Mouse (Mus musculus) liver, adult 2 months (tissue): ENCODE results near the gene Prr27. TPM values are rescaled to one million over a fixed set of nuclear protein-coding genes. Genes with fewer than 3 reads are reported as not detected.

ENCODE experiments used
- DNase-seq: peaks from one replicate; pipeline ENCODE4 v3.0.0-alpha.2; 2011; ENCODE audit warnings: low read depth, low spot score; ENCODE audit errors: extremely low read depth
- H3K27ac ChIP-seq: fragments of 200-500 bp; replicated peaks from 2 replicates; pipeline ENCODE4 v1.5.1; 2012; ENCODE audit warnings: low read depth, mild to moderate bottlenecking, control low read depth, inconsistent platforms, low read length; ENCODE audit not compliant: insufficient read depth
- H3K27me3 ChIP-seq: fragments of 200-500 bp; 2 replicates; pipeline ENCODE4 v1.6.1; 2012; ENCODE audit warnings: mild to moderate bottlenecking, moderate library complexity, low read length, inconsistent platforms; ENCODE audit not compliant: control insufficient read depth, insufficient read depth
- H3K36me3 ChIP-seq: fragments of 200-500 bp; 2 replicates; pipeline ENCODE4 v1.6.1; 2012; ENCODE audit warnings: low read length, inconsistent platforms; ENCODE audit not compliant: control insufficient read depth, insufficient read depth
- H3K4me1 ChIP-seq: fragments of 200-500 bp; 2 replicates; pipeline ENCODE4 v1.6.1; 2011; ENCODE audit warnings: low read length; ENCODE audit not compliant: control insufficient read depth, insufficient read depth
- H3K4me3 ChIP-seq: fragments of 200-500 bp; 2 replicates; pipeline ENCODE4 v1.5.1; 2011; ENCODE audit warnings: low read depth, mild to moderate bottlenecking, control low read depth, low read length, moderate library complexity; ENCODE audit not compliant: insufficient read depth
- H3K79me2 ChIP-seq: fragments of 200-500 bp; 2 replicates; pipeline ENCODE4 v1.6.1; 2012; ENCODE audit warnings: inconsistent platforms, mild to moderate bottlenecking, low read length, moderate library complexity; ENCODE audit not compliant: control insufficient read depth, insufficient read depth
- H3K9ac ChIP-seq: fragments of 200-500 bp; 2 replicates; pipeline ENCODE4 v1.6.1; 2012; ENCODE audit warnings: low read depth, mild to moderate bottlenecking, control low read depth, inconsistent platforms, low read length
- CTCF ChIP-seq: fragments of 200-500 bp; IDR thresholded peaks from 2 replicates; pipeline ENCODE4 v1.5.1; 2011; ENCODE audit warnings: low read depth, low read length, control low read depth
- POLR2A ChIP-seq: fragments of 200-500 bp; IDR thresholded peaks from 2 replicates; pipeline ENCODE4 v1.6.1; 2011; ENCODE audit warnings: low read length, control low read depth; ENCODE audit not compliant: insufficient read depth; ENCODE audit errors: extremely low read depth
- WGBS: fragments of 180-500 bp; shearing (Covaris S2); methylation state at CpG from one replicate; pipeline ENCODE4 v1.1.7; 2018; 5-methylcytosine and 5-hydroxymethylcytosine counted together
- polyA plus RNA-seq: library from polyadenylated mRNA; depleted of rRNA; stranded (reverse); fragments of >200 nt; gene quantifications from 2 replicates; pipeline ENCODE4 v1.2.3, GENCODE M21; 2012; rRNA removed
- total RNA-seq: library from RNA; depleted of rRNA; stranded (reverse); fragments of >200 nt; gene quantifications from 2 replicates; pipeline ENCODE4 v1.2.3, GENCODE M21; 2014; rRNA removed

The Prr27 gene
- total and polyA plus RNA-seq, 2 experiments: not detected

- Histone ChIP-seq H3K27ac (no peak overlapping the region), H3K79me2 (no peaks in the 10 kb centered on the region), H3K36me3 (no peaks in the 10 kb centered on the region), H3K9ac (no peak overlapping the region), H3K4me3 (no peak overlapping the region), H3K27me3 (no peaks in the 10 kb centered on the region), H3K4me1 (no peaks in the 10 kb centered on the region)
- DNase-seq: peak; percentile 14
- 24% methylated on average over 4 of the region's 4 CpGs for WGBS
- TF ChIP-seq POLR2A (no peak), CTCF (peak; percentile 48; the same call in 1 of the 2 replicates)
These were observed 45.9 kb downstream of the Prr27 start for GRCm38 (mm10) chr5:87871423-87871822.

DNA sequence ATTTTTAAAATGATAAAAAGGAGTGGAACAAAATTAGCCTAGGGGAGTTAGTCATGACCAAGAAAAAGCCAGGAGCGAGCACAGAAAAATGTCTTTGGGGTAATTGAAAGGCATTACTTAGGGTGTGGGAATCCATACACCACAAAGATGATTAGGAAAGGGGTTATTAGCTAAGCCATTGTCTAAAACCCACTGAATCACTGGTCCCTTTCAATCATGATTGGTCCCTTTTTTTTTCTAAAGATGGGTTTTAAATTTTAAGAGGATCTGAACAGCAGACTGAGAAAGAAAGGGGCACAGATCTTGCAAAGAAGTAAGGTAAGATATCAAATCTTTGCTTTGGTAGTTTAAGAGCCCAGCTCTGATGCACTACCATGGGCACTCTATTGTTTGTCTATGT, 59.2 kb downstream of the Prr27 start, which contains the start of gene Odam:
Gene Odam, plus strand, starts transcription at position 301 of the 400 bp plus-strand sequence.
- H3K4me3 ChIP-seq: no peak within 1 kb of the TSS
- no peak within 1 kb of the TSS for H3K27ac ChIP-seq
- no peak within 1 kb of the TSS for H3K9ac ChIP-seq
- H3K4me1 ChIP-seq: no peaks in the 10 kb centered on the region
- no peak for TF ChIP-seq CTCF
- no peak for TF ChIP-seq POLR2A
- no peaks in the 10 kb centered on the region for H3K27me3 ChIP-seq
- DNase-seq: no peak
- no peaks in the 10 kb centered on the region for H3K79me2 ChIP-seq
- 85% methylated on average over 1 of the region's 1 CpGs for WGBS
- H3K36me3 ChIP-seq: no peaks in the 10 kb centered on the region

Other genes with a start within 250 kb of the Prr27 start
- 0.09 and 0.20 TPM in 2 replicates for gene Sult1e1, start 234.1 kb upstream of the Prr27 start, total RNA-seq
- 0.49 TPM in 1 of 2 replicates, not detected in the other for gene Sult1e1, start 234.1 kb upstream of the Prr27 start, polyA plus RNA-seq
- not detected in 2 replicates for gene Csn1s1, start 159.5 kb upstream of the Prr27 start, total RNA-seq
- not detected in 2 replicates for gene Csn1s1, start 159.5 kb upstream of the Prr27 start, polyA plus RNA-seq
- not detected in 2 replicates for gene Csn2, start 126.1 kb upstream of the Prr27 start, total RNA-seq
- 0.14 TPM in 1 of 2 replicates, not detected in the other for gene Csn2, start 126.1 kb upstream of the Prr27 start, polyA plus RNA-seq
- not detected in 2 replicates for gene Csn1s2a, start 51.1 kb upstream of the Prr27 start, total RNA-seq
- gene Csn1s2a, start 51.1 kb upstream of the Prr27 start, polyA plus RNA-seq: not detected in 2 replicates
- gene Csn1s2b, start 17.6 kb upstream of the Prr27 start, total RNA-seq: not detected in 2 replicates
- not detected in 2 replicates for gene Csn1s2b, start 17.6 kb upstream of the Prr27 start, polyA plus RNA-seq
- not detected in 2 replicates for gene Odam, start 59.3 kb downstream of the Prr27 start, total RNA-seq
- gene Odam, start 59.3 kb downstream of the Prr27 start, polyA plus RNA-seq: not detected in 2 replicates
- not detected in 2 replicates for gene Csn3, start 99.9 kb downstream of the Prr27 start, total RNA-seq
- gene Csn3, start 99.9 kb downstream of the Prr27 start, polyA plus RNA-seq: not detected in 2 replicates
- not detected in 2 replicates for gene 2310003L06Rik, start 143.8 kb downstream of the Prr27 start, total RNA-seq
- not detected in 2 replicates for gene 2310003L06Rik, start 143.8 kb downstream of the Prr27 start, polyA plus RNA-seq
- gene Gm28434, start 143.8 kb downstream of the Prr27 start, total RNA-seq: not detected in 2 replicates
- gene Gm28434, start 143.8 kb downstream of the Prr27 start, polyA plus RNA-seq: not detected in 2 replicates
- not detected in 2 replicates for gene Cabs1, start 153.8 kb downstream of the Prr27 start, total RNA-seq
- gene Cabs1, start 153.8 kb downstream of the Prr27 start, polyA plus RNA-seq: not detected in 2 replicates
- not detected in 2 replicates for gene Smr3a, start 176.9 kb downstream of the Prr27 start, total RNA-seq
- not detected in 2 replicates for gene Smr3a, start 176.9 kb downstream of the Prr27 start, polyA plus RNA-seq